Comparison of ENCODE assay signal across 8 mouse cellular contexts in genomic region chr9:56417948-56418737, GRCm38 (mm10). TPM values are rescaled to one million over a fixed set of nuclear protein-coding genes. Genes with fewer than 3 reads are reported as not detected.
DNase-seq lines count a peak whose midpoint lies in the region; ATAC-seq and TF ChIP-seq lines count a peak whose summit lies in the region.

Peak1 (minus strand) TSS chr9:56418067.
Hmg20a (plus strand) TSS chr9:56418609.

- H3K27me3 ChIP-seq in megakaryocyte, embryonic 14.5 days (replicated peaks) = no peaks in the 10 kb centered on the region

- peak within 1 kb of the TSS; percentile 92 for H3K27ac ChIP-seq in cortical plate, adult 2 months (ENCODE audit: insufficient read depth, low read length)

- peak; percentile 100 for DNase-seq in gastrocnemius, adult 8-10 months (ENCODE audit: low spot score in 2 of 2)
- peak; percentile 99 for DNase-seq in hindlimb bud, embryonic 11.5 days (ENCODE audit: extremely low spot score, low read depth, low spot score)
- DNase-seq in left cerebral cortex, adult 8-10 months (ENCODE audit: low spot score in 2 of 2) = peak; percentile 99 to 100
- DNase-seq in right cerebral cortex, postnatal 10 days (ENCODE audit: low spot score in 2 of 2) = peak; percentile 100
- peak; percentile 99 for DNase-seq in urinary bladder, postnatal 25 days (ENCODE audit: low spot score)

- H3K36me3 ChIP-seq in megakaryocyte, embryonic 14.5 days (replicated peaks; ENCODE audit: low read length) = peaks cover 13% of the 10 kb centered on the region

- no peaks in the 10 kb centered on the region for H3K9me3 ChIP-seq in megakaryocyte, embryonic 14.5 days

- peaks cover 4% of the 10 kb centered on the region; the same call in 1 of the 2 replicates for H3K4me1 ChIP-seq in cortical plate, adult 2 months (ENCODE audit: control insufficient read depth, insufficient read depth, low read length)
- H3K4me1 ChIP-seq in megakaryocyte, embryonic 14.5 days = peaks cover 58% of the 10 kb centered on the region

- TF ChIP-seq CTCF in cortical plate, adult 2 months (IDR thresholded peaks at IDR 0.05; ENCODE audit: extremely low read depth, insufficient read depth, low read length) = no peak

- peak; percentile 73 for ATAC-seq in activated CD4-positive, CD25-positive, alpha-beta regulatory T cell, adult 4 months

- peak; percentile 76 for TF ChIP-seq POLR2A in cortical plate, adult 2 months (IDR thresholded peaks at IDR 0.05; ENCODE audit: extremely low read depth, insufficient read depth, low read length)

- H3K4me3 ChIP-seq in cortical plate, adult 2 months (ENCODE audit: insufficient read depth, low read length) = peak within 1 kb of the TSS; percentile 80
- peak within 1 kb of the TSS; percentile 99 for H3K4me3 ChIP-seq in megakaryocyte, embryonic 14.5 days (replicated peaks)

RNA-seq across cellular contexts. Expression of gene Peak1, which starts in this region (rescaled TPM):
- 10 to 100 TPM; 13.4 to 15.3 TPM for polyA plus RNA-seq in activated CD4-positive, CD25-positive, alpha-beta regulatory T cell, adult 4 months (2017; shearing (Covaris generic))
- polyA plus RNA-seq in cortical plate, adult 2 months (2012; rRNA removed) = 14.4 and 14.9 TPM in 2 replicates
- total RNA-seq in gastrocnemius, adult 8-10 months (2022) = 10 to 100 TPM; 12.1 to 14.3 (median 13.2) TPM
- 10 to 100 TPM; 34.6 to 40.8 (median 36.7) TPM for total RNA-seq in left cerebral cortex, adult 8-10 months (2022)
- polyA plus RNA-seq in megakaryocyte, embryonic 14.5 days (2012; ENCODE audit: insufficient read depth, low replicate concordance) = 0.36 and 1.2 TPM in 2 replicates

RNA-seq across cellular contexts. Expression of gene Hmg20a, which starts in this region (rescaled TPM):
- 10 to 100 TPM; 37.9 to 42.2 TPM for polyA plus RNA-seq in activated CD4-positive, CD25-positive, alpha-beta regulatory T cell, adult 4 months (2017; shearing (Covaris generic))
- 61.3 and 63.4 TPM in 2 replicates for polyA plus RNA-seq in cortical plate, adult 2 months (2012; rRNA removed)
- total RNA-seq in gastrocnemius, adult 8-10 months (2022) = 10 to 100 TPM; 11.0 to 14.5 (median 11.1) TPM
- 10 to 100 TPM; 69.0 to 74.4 (median 70.9) TPM for total RNA-seq in left cerebral cortex, adult 8-10 months (2022)
- 3.2 and 4.8 TPM in 2 replicates for polyA plus RNA-seq in megakaryocyte, embryonic 14.5 days (2012; ENCODE audit: insufficient read depth, low replicate concordance)

Comparison
In these comparisons a context has a peak if more than half of its experiments do, and no peak if none do; other contexts are left out.
1. Peak in every context shown above with its lines: DNase-seq, ATAC-seq, H3K4me3 ChIP-seq and H3K27ac ChIP-seq.
2. RNA of gene Hmg20a (total RNA-seq): 69.0 to 74.4 TPM in left cerebral cortex, adult 8-10 months; 11.0 to 14.5 TPM in gastrocnemius, adult 8-10 months; every median in the first group is over 4 times any median in the second.